Mouse (Mus musculus) neural tube, embryonic 11.5 days (tissue): ENCODE results near the gene Lfng. TPM values are rescaled to one million over a fixed set of nuclear protein-coding genes. Genes with fewer than 3 reads are reported as not detected.

Experiments
- ATAC-seq: fragments of 200-750 bp; cut with Nextera tagmentation; 2 replicates; pipeline ENCODE4 v1.8.0; 2017; ENCODE audit warnings: moderate number of reproducible peaks, mild to moderate bottlenecking, moderate TSS enrichment, moderate library complexity; ENCODE audit not compliant: insufficient read depth, low FRiP score, low TSS enrichment
- DNase-seq: peaks from one replicate; pipeline ENCODE4 v3.0.0-alpha.2; 2015; ENCODE audit warnings: low spot score
- H3K27ac ChIP-seq: fragments of 300-500 bp; sonication (generic); 2 replicates; pipeline ENCODE4 v1.5.1; 2014; ENCODE audit warnings: low read depth, mild to moderate bottlenecking, low read length
- H3K27me3 ChIP-seq: fragments of 300-500 bp; sonication (generic); 2 replicates; pipeline ENCODE4 v1.6.1; 2014; ENCODE audit warnings: mild to moderate bottlenecking, low read length, mixed read lengths; ENCODE audit not compliant: control insufficient read depth, insufficient read depth
- H3K36me3 ChIP-seq: fragments of 300-500 bp; sonication (generic); 2 replicates; pipeline ENCODE4 v1.6.1; 2014; ENCODE audit warnings: mild to moderate bottlenecking, low read length, moderate library complexity, mixed read lengths; ENCODE audit not compliant: control insufficient read depth, insufficient read depth
- H3K4me1 ChIP-seq: fragments of 300-500 bp; sonication (generic); 2 replicates; pipeline ENCODE4 v1.6.1; 2014; ENCODE audit warnings: low read length, mixed read lengths; ENCODE audit not compliant: control insufficient read depth, insufficient read depth
- H3K4me2 ChIP-seq: fragments of 300-500 bp; sonication (generic); 2 replicates; pipeline ENCODE4 v1.6.1; 2014; ENCODE audit warnings: low read depth, mild to moderate bottlenecking, moderate library complexity
- H3K4me3 ChIP-seq: fragments of 300-500 bp; sonication (generic); 2 replicates; pipeline ENCODE4 v1.5.1; 2014; ENCODE audit warnings: low read depth, low read length
- H3K9ac ChIP-seq: fragments of 300-500 bp; sonication (generic); 2 replicates; pipeline ENCODE4 v1.6.1; 2014; ENCODE audit warnings: mild to moderate bottlenecking, low read length
- H3K9me3 ChIP-seq: fragments of 300-500 bp; sonication (generic); 2 replicates; pipeline ENCODE4 v1.6.1; 2016; ENCODE audit warnings: low read length; ENCODE audit not compliant: control insufficient read depth
- WGBS: fragments of 180-500 bp; shearing (Covaris S2); extraction: QIAGEN DNeasy Blood & Tissue Kit; methylation state at CpG from one replicate; pipeline ENCODE4 v1.1.7; 2014; 5-methylcytosine and 5-hydroxymethylcytosine counted together
- polyA plus RNA-seq: library from polyadenylated mRNA; unstranded; fragments of >200 nt; fragmentation: Nextera tagmentation; extraction: Ambion mirVana; gene quantifications from 2 replicates; pipeline ENCODE4 v1.2.1, GENCODE M21; 2014

Lfng gene
- polyA plus RNA-seq, 1 experiment from 2014 or later, result 35.4 TPM

- 92% methylated on average over 15 of the region's 15 CpGs for WGBS
- Histone ChIP-seq H3K27me3 (no peaks in the 10 kb centered on the region), H3K27ac (no peak overlapping the region), H3K4me1 (peaks cover 38% of the 10 kb centered on the region), H3K9me3 (no peaks in the 10 kb centered on the region), H3K4me2 (no peak overlapping the region), H3K36me3 (peaks cover 11% of the 10 kb centered on the region), H3K4me3 (no peak overlapping the region), H3K9ac (no peak overlapping the region)
- DNase-seq, result no peak
- ATAC-seq, result no peak
These were observed 37.6 kb downstream of the Lfng start for GRCm38 (mm10) chr5:140644702-140645201.

- no peak for DNase-seq
- Histone ChIP-seq H3K4me1 (peaks cover 41% of the 10 kb centered on the region), H3K9me3 (no peaks in the 10 kb centered on the region), H3K4me3 (no peak overlapping the region), H3K9ac (no peak overlapping the region), H3K36me3 (peaks cover 8% of the 10 kb centered on the region), H3K4me2 (no peak overlapping the region), H3K27me3 (no peaks in the 10 kb centered on the region), H3K27ac (no peak overlapping the region)
- ATAC-seq, result no peak
- 96% methylated on average over 4 of the region's 4 CpGs for WGBS
These were observed 38.3 kb downstream of the Lfng start for GRCm38 (mm10) chr5:140645454-140645853.

GRCm38 (mm10) chr5:140646171-140646570 is 39.1 kb downstream of the Lfng start:
- ATAC-seq, result no peak
- H3K9ac ChIP-seq, result peak overlapping the region; percentile 99
- H3K9me3 ChIP-seq, result no peaks in the 10 kb centered on the region
- peaks cover 41% of the 10 kb centered on the region for H3K4me1 ChIP-seq
- H3K27ac ChIP-seq, result no peak overlapping the region
- no peaks in the 10 kb centered on the region for H3K27me3 ChIP-seq
- peaks cover 8% of the 10 kb centered on the region for H3K36me3 ChIP-seq
- H3K4me3 ChIP-seq, result peak overlapping the region; percentile 96
- H3K4me2 ChIP-seq, result peak overlapping the region; percentile 83
- DNase-seq, result no peak
- WGBS, result 90% methylated on average over 6 of the region's 6 CpGs

GRCm38 (mm10) chr5:140647031-140647760 is 40.1 kb downstream of the Lfng start:
- DNase-seq, result no peak
- Histone ChIP-seq H3K4me1 (peaks cover 35% of the 10 kb centered on the region), H3K36me3 (peaks cover 8% of the 10 kb centered on the region), H3K9me3 (no peaks in the 10 kb centered on the region), H3K9ac (peak overlapping the region; percentile 99), H3K27ac (no peak overlapping the region), H3K27me3 (no peaks in the 10 kb centered on the region), H3K4me2 (peak overlapping the region; percentile 83), H3K4me3 (peak overlapping the region; percentile 96)
- no peak for ATAC-seq
- 55% methylated on average over 13 of the region's 13 CpGs for WGBS

GRCm38 (mm10) chr5:140647821-140648518 is 40.9 kb downstream of the Lfng start:
- WGBS, result 4% methylated on average over 13 of the region's 13 CpGs
- DNase-seq (peak; percentile 64), ATAC-seq (peak; percentile 17)
- H3K36me3 ChIP-seq, result peaks cover 8% of the 10 kb centered on the region
- peak overlapping the region; percentile 83 for H3K4me2 ChIP-seq
- no peaks in the 10 kb centered on the region for H3K27me3 ChIP-seq
- H3K27ac ChIP-seq, result 0 out of 2 replicates have a peak overlapping the region, but pooled peaks have one; percentile 81
- H3K9ac ChIP-seq, result peak overlapping the region; percentile 99
- H3K4me1 ChIP-seq, result peaks cover 28% of the 10 kb centered on the region
- H3K4me3 ChIP-seq, result peak overlapping the region; percentile 96
- H3K9me3 ChIP-seq, result no peaks in the 10 kb centered on the region

- DNase-seq, result peak; percentile 58
- Histone ChIP-seq H3K9ac (peak within 1 kb of the TSS; percentile 99), H3K4me1 (peaks cover 28% of the 10 kb centered on the region), H3K36me3 (peaks cover 8% of the 10 kb centered on the region), H3K27ac (peak within 1 kb of the TSS; percentile 81), H3K27me3 (no peaks in the 10 kb centered on the region), H3K4me3 (peak within 1 kb of the TSS; percentile 96), H3K4me2 (peak within 1 kb of the TSS; percentile 83), H3K9me3 (no peaks in the 10 kb centered on the region)
- WGBS, result under 1% methylated on average over 35 of the region's 62 CpGs
- no peak; the same call in 1 of the 2 replicates for ATAC-seq
These were observed 41.5 kb downstream of the Lfng start, which contains the start of gene Ttyh3 for GRCm38 (mm10) chr5:140648519-140649100. Gene Ttyh3, minus strand, starts transcription at chr5:140649031.

GRCm38 (mm10) chr5:140649101-140649667 is 42.1 kb downstream of the Lfng start:
- peaks cover 4% of the 10 kb centered on the region; the same call in 1 of the 2 replicates for H3K36me3 ChIP-seq

GRCm38 (mm10) chr5:140649881-140650414 is 42.8 kb downstream of the Lfng start:
- peak overlapping the region; percentile 37; the same call in 1 of the 2 replicates for H3K9ac ChIP-seq
- no peaks in the 10 kb centered on the region; the same call in 1 of the 2 replicates for H3K36me3 ChIP-seq
- peak overlapping the region; percentile 50 for H3K4me2 ChIP-seq
- H3K27ac ChIP-seq, result no peak overlapping the region
- peak overlapping the region; percentile 96; the same call in 1 of the 2 replicates for H3K4me3 ChIP-seq
- 58% methylated on average over 7 of the region's 7 CpGs for WGBS
- no peak for DNase-seq
- ATAC-seq, result no peak
- H3K27me3 ChIP-seq, result no peaks in the 10 kb centered on the region
- H3K4me1 ChIP-seq, result peaks cover 28% of the 10 kb centered on the region
- no peaks in the 10 kb centered on the region for H3K9me3 ChIP-seq

More at GRCm38 (mm10) chr5:140649101-140649667, 42.1 kb downstream of the Lfng start:
- H3K27me3 ChIP-seq, result no peaks in the 10 kb centered on the region
- peak overlapping the region; percentile 55 for H3K9ac ChIP-seq
- H3K4me2 ChIP-seq, result peak overlapping the region; percentile 50
- peak overlapping the region; percentile 69 for H3K27ac ChIP-seq
- 4% methylated on average over 21 of the region's 26 CpGs for WGBS
- ATAC-seq, result peak; percentile 93
- H3K9me3 ChIP-seq, result no peaks in the 10 kb centered on the region
- peak overlapping the region; percentile 96 for H3K4me3 ChIP-seq
- peaks cover 28% of the 10 kb centered on the region for H3K4me1 ChIP-seq
- DNase-seq, result peak; percentile 98
